Mouse (Mus musculus) adrenal gland, postnatal 25 days (tissue): ENCODE measurements at regions not wholly inside any gene's neighbourhood (a gene's known extent, or its start where the extent isn't known, plus 50 kb on each side); places are given as distances from the start of the nearest gene placed in this dataset.

ENCODE experiments used
- DNase-seq: peaks from one replicate; pipeline ENCODE4 v3.0.0; 2021; ENCODE audit warnings: mixed read lengths

GRCm38 (mm10) chr13:39092058-39092457, 131.4 kb upstream of the Slc35b3 start:
- DNase-seq: no peak

- no peak for DNase-seq
These were observed 123.9 kb upstream of the Slc35b3 start for GRCm38 (mm10) chr13:39084544-39084943.

DNA sequence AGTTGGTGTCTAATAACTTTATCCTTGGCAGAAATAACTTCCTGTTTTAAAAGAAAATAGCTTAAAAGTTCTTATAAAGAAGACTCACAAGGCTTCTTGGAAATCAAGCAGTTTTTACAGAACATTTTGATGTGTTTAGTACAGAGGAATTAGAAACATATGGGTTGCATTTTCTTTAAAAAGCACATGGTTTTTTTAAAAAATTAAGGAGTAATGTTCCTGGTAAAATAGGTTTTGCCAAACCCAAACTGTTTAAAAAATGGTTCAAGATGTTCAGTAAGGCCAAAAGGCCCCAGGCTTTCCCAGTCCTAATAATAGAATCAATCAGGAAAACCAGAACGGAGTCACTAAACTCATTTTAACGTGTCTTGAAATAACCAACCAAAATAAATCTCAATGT, 113.5 kb upstream of the Slc35b3 start:
- DNase-seq: no peak

DNA sequence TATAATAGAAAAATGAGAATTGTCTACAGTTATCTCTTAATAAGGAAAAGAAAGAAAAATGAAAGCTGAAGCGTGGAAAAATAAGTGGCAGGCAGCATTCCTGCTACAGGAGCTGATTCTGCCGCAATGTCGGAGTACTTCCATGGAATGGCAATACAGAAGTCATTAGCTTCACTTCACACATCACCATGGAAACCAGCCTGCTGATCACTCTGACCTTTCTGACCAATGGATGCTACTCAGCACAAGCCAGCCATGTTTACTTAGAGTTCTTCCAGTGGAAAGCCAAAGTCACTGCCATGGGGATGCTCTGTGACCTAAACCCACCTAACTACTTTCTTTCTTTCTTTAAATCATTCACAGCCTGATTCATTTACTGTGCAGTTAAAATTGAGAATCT, 71.6 kb upstream of the Slc35b3 start:
- DNase-seq: no peak

DNA sequence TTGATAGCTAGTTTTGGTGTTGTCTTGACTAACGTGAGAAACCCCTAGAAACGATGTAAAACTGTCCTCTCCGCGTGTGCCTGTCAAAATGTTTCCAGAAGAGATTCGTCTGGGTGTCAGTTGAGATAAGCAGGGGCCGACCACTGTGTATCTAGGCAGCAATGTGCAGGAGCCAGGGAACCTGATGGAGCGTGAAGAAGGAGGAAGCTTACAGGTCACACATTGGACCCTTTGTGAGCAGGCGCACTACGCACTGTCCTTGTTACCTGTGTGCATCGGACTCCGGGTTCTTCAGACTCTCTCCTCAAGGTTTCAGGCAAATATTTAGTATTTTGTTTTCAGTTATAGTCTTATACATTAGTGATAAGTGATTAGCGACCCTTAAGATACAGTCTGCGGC, 59.5 kb upstream of the Slc35b3 start:
- no peak for DNase-seq

- peak; percentile 71 for DNase-seq
These were observed 51.0 kb upstream of the Slc35b3 start for GRCm38 (mm10) chr13:39011696-39012095.
